Mouse (Mus musculus): Measurements from ENCODE around the gene Psmc1. TPM values are rescaled to one million over a fixed set of nuclear protein-coding genes. Genes with fewer than 3 reads are reported as not detected.

Gene Psmc1
- 11.3 and 13.4 TPM in 2 replicates for polyA plus RNA-seq (2012; rRNA removed; ENCODE audit: low replicate concordance)

DNA sequence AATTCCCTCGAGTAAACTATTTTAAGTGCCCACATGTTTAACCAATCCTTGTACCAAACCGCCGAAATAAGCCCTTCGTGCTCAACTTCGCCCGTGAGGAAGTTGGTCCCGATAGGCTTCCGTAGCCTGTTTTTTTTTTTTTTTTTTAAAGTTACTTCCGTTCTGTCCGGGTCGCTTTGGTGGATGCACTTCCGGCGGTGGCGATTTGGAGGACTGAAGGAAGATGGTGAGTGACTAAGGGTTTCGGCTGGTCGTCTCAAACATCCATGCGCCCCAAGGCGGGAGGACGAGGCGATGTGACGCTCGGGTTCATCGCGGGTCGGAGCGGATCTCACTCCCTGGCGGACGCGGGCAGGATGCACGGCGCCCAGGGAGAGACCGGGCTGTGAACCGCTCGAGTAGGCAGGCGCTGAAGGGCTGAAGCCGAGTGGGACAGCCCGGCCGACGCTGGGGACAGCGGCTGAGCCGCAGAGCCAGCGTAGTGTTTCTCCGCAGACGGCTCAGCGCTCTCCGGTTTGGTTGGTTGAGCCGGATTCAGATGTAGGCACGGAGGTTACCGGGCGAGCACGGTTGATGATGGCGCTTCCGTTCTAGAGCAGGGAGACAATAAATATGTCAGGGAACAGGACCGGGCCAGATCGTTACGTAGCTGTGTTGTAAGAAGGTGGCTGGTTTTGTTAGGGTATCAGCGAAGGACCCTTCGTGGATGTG lies at the start of gene Psmc1:
Gene Psmc1 (plus strand): TSS at position 169 of the 711 bp plus-strand sequence.

DNA sequence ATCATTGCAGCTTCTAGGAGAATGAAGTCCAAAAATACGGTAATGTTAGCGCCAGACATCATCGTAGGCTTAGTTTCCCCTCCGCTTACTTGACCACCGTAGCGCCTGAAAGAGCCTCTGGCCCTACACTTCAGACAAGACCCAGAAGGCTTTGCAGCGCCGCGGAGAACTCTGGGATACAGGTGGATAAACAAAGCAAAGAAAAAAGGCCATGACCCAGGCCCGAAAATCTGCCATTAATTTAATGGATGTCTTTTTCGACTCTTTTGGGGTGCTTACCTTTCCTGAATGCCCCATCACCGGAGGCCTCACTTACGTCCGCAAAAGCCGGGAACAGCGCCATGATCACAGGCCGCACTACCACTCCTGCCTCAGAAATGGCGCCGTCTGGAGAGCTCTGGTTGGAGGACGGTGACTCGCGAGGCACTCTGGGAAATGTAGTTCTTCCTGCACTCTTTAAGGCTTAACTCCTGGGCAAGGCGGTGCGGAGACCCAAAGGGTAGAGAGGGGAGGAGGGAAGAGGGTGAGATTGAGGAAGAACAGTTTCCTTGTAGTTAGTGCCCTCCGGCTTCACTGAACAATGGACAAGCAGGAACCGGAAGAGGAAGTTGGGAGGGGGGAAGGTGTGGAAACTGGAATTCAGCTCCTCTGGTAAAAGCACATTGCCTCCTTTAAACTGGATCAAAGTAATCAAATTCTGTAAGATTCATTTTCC lies 49.5 kb downstream of the Psmc1 start, which contains the start of gene Nrde2:
Gene Nrde2 (minus strand): TSS at position 393 of the 715 bp plus-strand sequence.

Other genes with a start within 250 kb of the Psmc1 start
- gene Efcab11, start 225.7 kb upstream of the Psmc1 start, polyA plus RNA-seq (2012; rRNA removed; ENCODE audit: low replicate concordance) = 0.22 and 0.32 TPM in 2 replicates
- gene Tdp1, start 225.6 kb upstream of the Psmc1 start, polyA plus RNA-seq (2012; rRNA removed; ENCODE audit: low replicate concordance) = 3.1 and 4.3 TPM in 2 replicates
- 0.14 and 0.24 TPM in 2 replicates for gene Kcnk13, start 145.7 kb upstream of the Psmc1 start, polyA plus RNA-seq (2012; rRNA removed; ENCODE audit: low replicate concordance)
- gene Nrde2, start 49.5 kb downstream of the Psmc1 start, polyA plus RNA-seq (2012; rRNA removed; ENCODE audit: low replicate concordance) = 3.6 and 3.8 TPM in 2 replicates
- 786 and 1,210 TPM in 2 replicates for gene Calm1, start 89.3 kb downstream of the Psmc1 start, polyA plus RNA-seq (2012; rRNA removed; ENCODE audit: low replicate concordance)